Mouse (Mus musculus) limb, embryonic 13.5 days (tissue): ENCODE results near the gene Zfp280b. TPM values are rescaled to one million over a fixed set of nuclear protein-coding genes. Genes with fewer than 3 reads are reported as not detected.
A peak's percentile ranks its signal among the peaks of the same experiment; 100 is the strongest.
"Not testable (repeated sequence)": the region's sequence is repeated elsewhere in the genome, so short reads cannot be mapped to it uniquely, and the experiment has no call there.

ENCODE experiments used
- ATAC-seq: fragments of 200-750 bp; cut with Nextera tagmentation; 2 replicates; pipeline ENCODE4 v1.8.0; 2017; ENCODE audit warnings: low read depth, moderate number of reproducible peaks, moderate TSS enrichment; ENCODE audit not compliant: low FRiP score
- H3K27ac ChIP-seq: fragments of 300-500 bp; sonication (generic); 2 replicates; pipeline ENCODE4 v1.5.1; 2015; ENCODE audit warnings: inconsistent platforms, mild to moderate bottlenecking, moderate library complexity
- H3K27me3 ChIP-seq: fragments of 300-500 bp; sonication (generic); 2 replicates; pipeline ENCODE4 v1.6.1; 2015; ENCODE audit warnings: mild to moderate bottlenecking, inconsistent platforms
- H3K36me3 ChIP-seq: fragments of 300-500 bp; sonication (generic); 2 replicates; pipeline ENCODE4 v1.6.1; 2015; ENCODE audit warnings: inconsistent platforms, mild to moderate bottlenecking, moderate library complexity
- H3K4me1 ChIP-seq: fragments of 300-500 bp; sonication (generic); 2 replicates; pipeline ENCODE4 v1.6.1; 2015; ENCODE audit warnings: inconsistent platforms
- H3K4me2 ChIP-seq: fragments of 300-500 bp; sonication (generic); replicated peaks from 2 replicates; pipeline ENCODE4 v1.6.1; 2015; ENCODE audit warnings: inconsistent platforms, mild to moderate bottlenecking, moderate library complexity
- H3K4me3 ChIP-seq: fragments of 300-500 bp; sonication (generic); 2 replicates; pipeline ENCODE4 v1.5.1; 2015; ENCODE audit warnings: moderate library complexity, mild to moderate bottlenecking, inconsistent platforms
- H3K9ac ChIP-seq: fragments of 300-500 bp; sonication (generic); 2 replicates; pipeline ENCODE4 v1.6.1; 2015; ENCODE audit warnings: mild to moderate bottlenecking, inconsistent platforms
- H3K9me3 ChIP-seq: fragments of 300-500 bp; sonication (generic); 2 replicates; pipeline ENCODE4 v1.6.1; 2016; ENCODE audit warnings: inconsistent platforms
- WGBS: fragments of 180-500 bp; shearing (Covaris S2); methylation state at CpG from one replicate; pipeline ENCODE4 v1.1.7; 2015; 5-methylcytosine and 5-hydroxymethylcytosine counted together
- polyA plus RNA-seq: library from polyadenylated mRNA; unstranded; fragments of >200 nt; fragmentation: Nextera tagmentation; extraction: Ambion mirVana; gene quantifications from 2 replicates; pipeline ENCODE4 v1.2.1, GENCODE M21; 2015

The Zfp280b gene
- polyA plus RNA-seq, 1 experiment from 2014 or later = 22.5 TPM

DNA sequence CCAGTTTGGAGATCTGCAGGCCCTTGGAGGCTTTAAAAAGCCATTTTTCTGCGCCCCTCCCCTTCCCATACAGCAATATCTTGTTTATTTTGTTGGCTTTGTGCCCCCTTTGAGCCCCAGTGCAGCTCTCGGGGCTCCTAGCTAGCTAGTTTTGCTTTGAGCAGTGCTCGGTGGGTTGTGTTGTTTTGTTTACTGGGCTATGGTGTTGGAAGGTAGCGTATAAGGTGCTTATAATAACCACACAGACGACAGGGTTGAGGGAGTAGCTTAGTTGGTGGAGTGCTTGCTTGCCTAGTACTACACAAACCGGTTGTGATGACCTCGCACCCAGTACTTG, 637 bp downstream of the Zfp280b start:
- H3K36me3 ChIP-seq = peaks cover 31% of the 10 kb centered on the region
- H3K9me3 ChIP-seq = no peaks in the 10 kb centered on the region
- 17% methylated on average over 7 of the region's 7 CpGs for WGBS
- H3K4me3 ChIP-seq = peak overlapping the region; percentile 88
- H3K27me3 ChIP-seq = no peaks in the 10 kb centered on the region
- H3K27ac ChIP-seq = peak overlapping the region; percentile 67; the same call in 1 of the 2 replicates
- peak overlapping the region; percentile 78 for H3K4me2 ChIP-seq
- peaks cover 11% of the 10 kb centered on the region; the same call in 1 of the 2 replicates for H3K4me1 ChIP-seq
- H3K9ac ChIP-seq = peak overlapping the region; percentile 95
- ATAC-seq = no peak

DNA sequence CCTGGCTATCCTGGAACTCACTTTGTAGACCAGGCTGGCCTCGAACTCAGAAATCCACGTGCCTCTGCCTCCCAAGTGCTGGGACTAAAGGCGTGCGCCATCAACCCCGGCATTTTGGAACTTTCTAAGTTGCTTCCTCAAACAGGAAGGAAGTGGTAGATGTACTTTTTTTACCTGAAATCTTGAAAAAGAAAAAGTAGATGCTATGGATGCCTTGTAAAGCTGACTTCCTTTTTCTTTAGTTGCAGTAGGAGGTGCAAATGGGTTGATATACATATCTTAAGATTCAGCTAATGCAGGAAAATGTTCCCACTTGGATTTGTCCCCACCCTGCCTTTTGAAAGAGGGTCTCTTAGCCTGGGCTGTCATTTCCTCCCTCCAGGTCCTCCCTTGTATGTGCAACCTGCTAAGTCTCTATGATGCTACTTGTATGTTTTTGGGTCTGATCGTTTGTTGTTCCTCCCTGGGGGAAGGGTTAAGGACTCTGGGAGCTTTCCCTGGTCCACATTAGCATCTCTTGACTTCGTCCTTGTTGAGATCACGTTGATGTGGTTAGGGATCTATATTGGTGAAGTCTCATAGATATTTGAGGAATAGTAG, 1.7 kb downstream of the Zfp280b start:
- Histone ChIP-seq H3K27ac (no peak overlapping the region), H3K4me1 (peaks cover 11% of the 10 kb centered on the region; the same call in 1 of the 2 replicates), H3K4me2 (peak overlapping the region; percentile 78), H3K4me3 (peak overlapping the region; percentile 88; the same call in 1 of the 2 replicates), H3K27me3 (no peaks in the 10 kb centered on the region), H3K9ac (no peak overlapping the region), H3K9me3 (no peaks in the 10 kb centered on the region), H3K36me3 (peaks cover 41% of the 10 kb centered on the region)
- WGBS = 95% methylated on average over 8 of the region's 8 CpGs
- ATAC-seq = no peak

DNA sequence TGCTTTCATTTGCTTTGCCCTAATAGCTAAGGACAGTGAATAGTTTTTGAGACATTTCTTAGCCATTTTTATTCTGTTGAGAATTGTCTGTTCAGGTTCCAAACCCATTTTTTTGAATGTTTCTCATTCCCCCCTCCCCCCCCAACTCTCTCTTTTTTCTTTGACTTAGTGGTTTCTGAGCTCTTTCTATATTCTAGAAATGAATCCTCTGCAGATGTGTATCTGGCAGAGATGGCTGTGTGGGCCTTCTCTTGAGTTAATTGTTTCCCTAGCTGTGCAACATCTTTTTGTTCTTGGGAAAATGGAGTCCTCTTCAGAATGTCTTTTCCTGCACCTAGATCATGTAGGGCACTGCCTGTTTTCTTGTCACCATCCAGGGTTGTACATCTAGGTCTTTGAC, 2.8 kb downstream of the Zfp280b start:
- Histone ChIP-seq H3K27me3 (no peaks in the 10 kb centered on the region), H3K4me2 (no peak overlapping the region), H3K9ac (no peak overlapping the region), H3K27ac (no peak overlapping the region), H3K9me3 (no peaks in the 10 kb centered on the region), H3K36me3 (peaks cover 53% of the 10 kb centered on the region), H3K4me1 (peaks cover 11% of the 10 kb centered on the region; the same call in 1 of the 2 replicates), H3K4me3 (no peak overlapping the region)
- ATAC-seq = no peak

DNA sequence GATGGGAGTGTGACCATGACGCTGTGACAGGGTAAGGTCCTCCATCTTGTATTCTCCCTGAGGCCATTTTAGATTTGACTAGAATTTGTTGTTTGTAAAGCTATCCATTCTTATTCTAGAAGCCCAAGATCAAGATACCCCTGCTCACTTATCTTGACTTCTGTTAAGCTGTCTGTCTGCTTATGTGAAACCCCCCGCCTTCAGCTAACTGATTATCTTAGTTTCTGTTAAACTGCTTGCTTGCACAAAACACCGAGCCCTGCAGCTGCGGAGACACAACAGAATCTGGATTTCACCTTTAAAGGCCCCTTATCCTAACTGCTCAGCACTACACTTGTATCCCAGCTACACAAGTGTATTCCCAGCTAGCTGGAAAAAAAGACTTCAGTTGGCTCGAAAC, 4.5 kb downstream of the Zfp280b start:
- no peak overlapping the region for H3K9ac ChIP-seq
- H3K4me3 ChIP-seq = no peak overlapping the region
- peaks cover 11% of the 10 kb centered on the region; the same call in 1 of the 2 replicates for H3K4me1 ChIP-seq
- peaks cover 67% of the 10 kb centered on the region for H3K36me3 ChIP-seq
- WGBS = 98% methylated on average over 5 of the region's 5 CpGs
- no peak for ATAC-seq
- no peaks in the 10 kb centered on the region for H3K27me3 ChIP-seq
- H3K4me2 ChIP-seq = no peak overlapping the region
- no peak overlapping the region for H3K27ac ChIP-seq
- no peaks in the 10 kb centered on the region for H3K9me3 ChIP-seq

DNA sequence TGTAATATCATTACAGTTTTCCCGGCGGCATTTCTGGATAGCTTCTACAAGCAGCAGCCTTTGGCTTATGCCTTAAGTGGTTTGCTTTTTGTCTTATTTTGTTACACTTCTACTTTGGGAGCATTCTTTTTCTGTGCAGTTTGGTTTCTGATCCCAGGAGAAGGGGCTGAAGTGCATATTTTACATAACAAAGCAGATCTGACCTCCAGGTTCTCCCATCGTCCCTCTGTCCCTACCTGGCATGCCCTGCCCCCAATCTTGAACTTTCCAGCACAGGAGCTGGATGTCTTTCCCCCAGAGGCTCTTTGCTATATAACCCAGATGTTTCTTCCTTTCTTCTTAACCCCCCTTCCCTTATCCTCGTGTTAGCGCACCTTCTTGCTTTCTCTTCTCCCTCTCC, 12.9 kb downstream of the Zfp280b start:
- ATAC-seq = no peak
- H3K27me3 ChIP-seq = no peaks in the 10 kb centered on the region
- H3K4me1 ChIP-seq = no peaks in the 10 kb centered on the region
- peaks cover 30% of the 10 kb centered on the region for H3K36me3 ChIP-seq
- WGBS = 44% methylated on average over 5 of the region's 5 CpGs
- H3K9me3 ChIP-seq = no peaks in the 10 kb centered on the region
- H3K4me3 ChIP-seq = no peak overlapping the region
- no peak overlapping the region for H3K27ac ChIP-seq
- no peak overlapping the region for H3K4me2 ChIP-seq
- H3K9ac ChIP-seq = no peak overlapping the region

DNA sequence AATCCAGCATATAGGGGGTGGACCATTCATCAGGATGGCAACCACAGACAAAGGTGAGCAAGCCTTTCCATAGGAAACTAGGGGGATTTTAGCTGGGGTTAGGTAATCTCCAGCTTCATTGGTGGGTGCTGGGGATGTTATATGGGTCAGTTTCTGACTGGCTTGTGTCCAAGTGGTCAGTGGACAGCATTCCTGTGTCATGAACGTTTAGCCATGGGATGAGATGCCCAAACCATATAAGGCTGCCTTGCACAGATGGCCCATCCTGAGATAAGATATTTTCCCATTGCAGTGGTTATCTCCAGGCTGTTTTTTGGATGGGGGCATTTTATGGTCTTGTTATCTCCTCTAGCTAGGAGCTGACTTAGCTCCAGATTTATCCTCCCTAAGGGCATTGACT, 14.3 kb downstream of the Zfp280b start:
- H3K4me3 ChIP-seq = no peak overlapping the region
- H3K4me1 ChIP-seq = no peaks in the 10 kb centered on the region
- H3K4me2 ChIP-seq = no peak overlapping the region
- no peak for ATAC-seq
- no peak overlapping the region for H3K9ac ChIP-seq
- no peak overlapping the region for H3K27ac ChIP-seq
- peaks cover 16% of the 10 kb centered on the region for H3K36me3 ChIP-seq
- no peaks in the 10 kb centered on the region for H3K9me3 ChIP-seq
- H3K27me3 ChIP-seq = no peaks in the 10 kb centered on the region
- WGBS = 45% methylated on average over 1 of the region's 1 CpGs

DNA sequence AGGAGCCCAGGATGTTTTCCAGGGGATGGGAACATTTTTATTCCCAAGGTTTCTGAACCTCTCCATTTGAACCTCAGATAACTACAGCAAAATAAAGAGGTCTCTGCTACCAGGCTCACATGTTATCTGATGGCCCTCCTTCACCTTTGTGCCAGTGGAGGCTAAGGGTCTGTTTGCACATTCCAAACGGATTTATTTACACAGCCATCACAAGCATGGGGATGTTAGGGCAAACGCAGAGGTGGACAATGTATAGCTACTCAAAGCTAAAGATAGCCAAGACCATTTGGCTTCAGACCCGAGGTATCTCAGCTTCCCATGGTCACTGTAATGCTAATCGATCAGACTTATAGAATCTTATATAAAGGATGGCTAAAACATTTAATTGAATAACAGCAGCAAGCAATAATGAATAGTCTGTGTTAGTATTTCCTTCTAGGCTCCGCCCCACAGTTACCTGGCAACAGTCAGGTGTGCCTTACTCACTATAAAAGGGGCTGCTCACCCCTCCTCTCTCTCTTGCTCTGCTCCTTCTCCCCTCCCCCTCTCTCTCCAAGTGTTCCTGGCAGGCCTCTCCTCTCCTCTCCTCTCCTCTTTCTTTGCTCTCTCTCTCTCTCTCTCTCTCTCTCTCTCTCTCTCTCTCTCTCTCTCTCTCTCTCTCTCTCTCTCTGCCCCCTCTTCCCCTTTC, 14.9 kb downstream of the Zfp280b start:
- Histone ChIP-seq H3K27ac (no peak overlapping the region), H3K9me3 (no peaks in the 10 kb centered on the region), H3K4me1 (no peaks in the 10 kb centered on the region), H3K4me3 (no peak overlapping the region), H3K36me3 (peaks cover 16% of the 10 kb centered on the region), H3K9ac (no peak overlapping the region), H3K27me3 (no peaks in the 10 kb centered on the region), H3K4me2 (no peak overlapping the region)
- 46% methylated on average over 5 of the region's 5 CpGs for WGBS
- no peak for ATAC-seq

DNA sequence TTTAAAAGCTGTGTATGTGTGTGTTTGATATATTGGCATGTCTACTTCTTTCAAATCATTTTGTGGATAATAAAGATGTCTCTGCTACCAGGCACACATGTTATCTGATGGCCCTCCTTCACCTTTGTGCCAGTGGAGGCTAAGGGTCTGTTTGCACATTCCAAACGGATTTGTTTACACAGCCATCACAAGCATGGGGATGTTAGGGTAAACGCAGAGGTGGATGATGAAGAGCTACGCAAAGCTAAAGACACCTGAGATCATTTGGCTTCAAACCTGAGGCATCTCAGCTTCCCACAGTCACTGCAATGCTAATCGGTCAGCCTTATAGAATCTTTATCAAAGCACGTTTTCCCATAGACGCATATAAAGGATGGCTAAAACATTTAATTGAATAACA, 16.5 kb downstream of the Zfp280b start:
- peaks cover 5% of the 10 kb centered on the region for H3K36me3 ChIP-seq
- no peak overlapping the region for H3K27ac ChIP-seq
- ATAC-seq = no peak
- no peak overlapping the region for H3K4me2 ChIP-seq
- H3K4me1 ChIP-seq = no peaks in the 10 kb centered on the region
- H3K9me3 ChIP-seq = no peaks in the 10 kb centered on the region
- H3K27me3 ChIP-seq = no peaks in the 10 kb centered on the region
- no peak overlapping the region for H3K9ac ChIP-seq
- WGBS = 40% methylated on average over 6 of the region's 6 CpGs
- no peak overlapping the region for H3K4me3 ChIP-seq

DNA sequence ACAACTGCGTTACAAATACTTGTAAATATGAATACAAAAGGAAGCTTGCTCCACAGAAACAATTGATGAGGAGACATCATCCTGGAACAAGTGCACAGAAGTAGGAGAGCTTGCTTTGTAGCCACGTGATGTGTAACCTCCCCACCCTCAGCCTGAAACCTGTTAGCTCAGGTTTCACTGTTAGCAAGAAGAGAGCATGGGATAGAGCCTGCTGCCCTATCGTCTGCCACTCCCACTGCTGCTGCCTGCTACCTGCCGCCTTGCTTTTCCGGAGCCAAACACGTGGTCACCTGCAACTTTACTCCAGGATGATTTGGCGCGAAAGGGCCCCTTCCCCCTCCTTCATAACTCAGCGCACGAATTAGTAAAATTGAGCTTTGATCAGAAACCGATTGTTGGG, 19.4 kb downstream of the Zfp280b start:
- no peaks in the 10 kb centered on the region for H3K9me3 ChIP-seq
- no peaks in the 10 kb centered on the region for H3K4me1 ChIP-seq
- 71% methylated on average over 11 of the region's 11 CpGs for WGBS
- no peaks in the 10 kb centered on the region for H3K36me3 ChIP-seq
- no peak overlapping the region for H3K9ac ChIP-seq
- H3K27me3 ChIP-seq = no peaks in the 10 kb centered on the region
- H3K27ac ChIP-seq = no peak overlapping the region
- ATAC-seq = no peak
- H3K4me2 ChIP-seq = no peak overlapping the region
- no peak overlapping the region for H3K4me3 ChIP-seq

DNA sequence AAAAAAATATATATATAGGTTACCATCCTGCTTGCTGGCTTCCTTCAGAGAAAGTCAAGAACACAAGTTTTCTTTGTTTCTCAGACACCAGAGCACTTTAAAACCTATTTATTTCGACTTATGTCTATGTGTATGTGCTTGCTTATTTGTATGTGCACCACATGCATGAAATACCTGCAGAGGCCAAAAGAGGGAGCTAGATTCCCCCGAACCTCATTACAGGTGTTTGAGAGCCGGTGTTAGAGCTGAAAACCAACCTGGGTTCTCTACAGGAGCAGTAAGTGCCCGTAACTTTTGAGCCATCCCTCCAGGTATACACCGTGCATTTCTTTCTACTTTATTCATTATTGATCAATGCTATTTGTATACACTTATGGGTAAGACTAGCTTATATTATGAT, 30.0 kb downstream of the Zfp280b start:
- H3K4me2 ChIP-seq = no peak overlapping the region
- no peak for ATAC-seq
- H3K9ac ChIP-seq = no peak overlapping the region
- WGBS = 89% methylated on average over 5 of the region's 5 CpGs
- no peaks in the 10 kb centered on the region for H3K9me3 ChIP-seq
- H3K4me1 ChIP-seq = no peaks in the 10 kb centered on the region
- no peaks in the 10 kb centered on the region for H3K36me3 ChIP-seq
- H3K27ac ChIP-seq = no peak overlapping the region
- no peaks in the 10 kb centered on the region for H3K27me3 ChIP-seq
- H3K4me3 ChIP-seq = no peak overlapping the region

DNA sequence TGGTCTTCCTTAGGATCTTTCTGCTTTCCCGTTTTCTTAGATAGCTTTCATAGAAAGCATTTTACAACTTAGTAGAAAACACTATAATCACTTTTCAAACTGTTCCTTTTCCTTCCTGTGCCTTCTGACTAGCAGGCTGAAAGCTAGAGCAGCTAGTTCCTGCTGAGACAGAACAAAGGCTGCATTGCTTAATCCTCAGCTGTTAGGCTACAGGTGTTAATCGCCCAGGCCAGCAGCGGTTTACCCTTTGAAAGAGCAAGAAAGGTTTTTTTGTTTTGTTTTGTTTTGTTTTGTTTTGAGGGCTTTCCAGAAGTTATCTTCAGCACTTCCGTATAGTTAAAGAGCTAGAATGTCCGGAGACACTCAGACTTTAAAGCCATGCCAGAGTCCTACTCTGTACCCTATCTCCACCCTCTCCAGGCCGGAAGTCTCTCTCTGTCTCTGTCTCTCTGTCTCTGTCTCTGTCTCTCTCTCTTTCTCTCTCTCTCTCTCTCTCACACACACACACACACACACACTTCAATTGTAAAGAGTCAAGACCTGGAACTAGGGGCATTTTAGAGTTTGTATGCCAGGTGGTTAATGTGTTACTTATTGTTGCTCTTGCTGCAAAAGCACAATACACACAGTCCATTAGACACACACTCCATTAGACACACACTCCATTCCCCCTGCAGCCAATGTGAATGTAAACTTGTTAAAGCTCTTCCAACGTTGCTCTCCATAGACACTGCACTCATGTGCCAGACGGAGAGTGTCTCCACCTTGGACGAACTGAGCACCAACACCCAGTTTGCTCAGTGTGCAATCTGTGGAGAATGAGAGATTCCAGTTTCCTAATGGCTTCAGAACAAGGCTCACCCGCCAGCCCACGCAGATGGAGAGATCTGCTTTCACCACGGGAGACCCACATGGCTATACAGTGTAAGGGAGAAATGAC, 35.5 kb downstream of the Zfp280b start:
- Histone ChIP-seq H3K27me3 (no peaks in the 10 kb centered on the region), H3K4me1 (0 out of 2 replicates have a peak, but pooled peaks cover 5% of the 10 kb centered on the region), H3K36me3 (no peaks in the 10 kb centered on the region), H3K4me3 (no peak overlapping the region), H3K27ac (no peak overlapping the region), H3K9ac (no peak overlapping the region), H3K9me3 (no peaks in the 10 kb centered on the region), H3K4me2 (no peak overlapping the region)
- no peak for ATAC-seq
- 30% methylated on average over 12 of the region's 12 CpGs for WGBS

DNA sequence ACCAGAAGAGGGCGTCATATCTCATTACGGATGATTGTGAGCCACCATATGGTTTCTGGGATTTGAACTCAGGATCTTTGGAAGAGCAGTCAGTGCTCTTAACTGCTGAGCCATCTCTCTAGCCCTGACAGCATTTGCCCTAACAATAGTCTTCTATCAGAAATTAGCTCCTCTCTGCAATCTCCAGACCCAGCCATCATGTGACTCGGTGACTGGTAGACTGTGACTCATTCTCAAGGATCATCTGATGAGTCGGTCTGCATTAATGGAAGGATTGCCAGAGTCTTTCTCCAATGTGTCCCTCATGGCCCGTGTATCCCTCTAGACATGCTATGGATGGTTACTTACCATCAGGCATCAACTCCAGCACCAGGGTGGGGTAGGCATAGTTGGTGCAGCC, 39.6 kb downstream of the Zfp280b start:
- H3K4me2 ChIP-seq, H3K9ac ChIP-seq, ATAC-seq, H3K4me1 ChIP-seq, H3K4me3 ChIP-seq, H3K36me3 ChIP-seq, H3K9me3 ChIP-seq, H3K27ac ChIP-seq, H3K27me3 ChIP-seq: not testable (repeated sequence)
- WGBS = 92% methylated on average over 5 of the region's 5 CpGs
